Mouse (Mus musculus): ENCODE data around the gene Gm42791.

Gene Gm42791

DNA sequence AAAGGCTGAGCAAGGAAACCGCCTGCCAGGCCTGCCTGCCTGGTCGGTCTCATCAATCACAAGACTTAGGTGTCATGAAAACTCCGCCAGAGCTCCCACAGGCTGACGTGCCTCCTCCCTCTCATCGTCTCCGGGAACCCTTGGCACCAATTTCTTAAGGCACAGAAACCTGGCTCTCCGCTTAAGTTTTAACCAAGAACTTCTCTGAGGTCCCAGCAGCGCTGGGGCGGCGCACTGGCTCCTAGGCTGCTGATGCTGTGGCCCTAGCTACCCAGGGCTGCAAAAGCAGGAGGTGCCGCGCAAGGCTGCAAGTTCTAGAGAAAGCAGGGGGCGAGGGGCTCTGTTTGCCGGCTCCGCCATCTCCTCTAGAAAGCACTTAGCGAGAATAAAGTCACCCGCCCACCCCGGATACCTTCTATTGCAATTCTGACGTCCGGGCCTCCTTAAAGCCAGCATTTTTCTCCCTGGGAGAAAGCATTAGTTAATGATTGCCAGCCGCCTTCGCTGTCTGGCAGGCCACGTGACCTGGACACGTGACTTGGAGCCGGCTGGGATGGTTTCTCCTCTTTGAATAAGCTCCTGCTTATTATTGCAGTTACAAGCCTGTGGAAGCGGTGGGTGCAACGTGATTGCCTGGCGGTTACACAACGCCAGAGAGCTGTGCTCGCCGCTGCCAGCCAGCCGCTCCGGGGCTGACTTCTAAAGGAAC, at the start of gene Gm42791:
Gene Gm42791, minus strand, starts transcription at position 442 of the 709 bp plus-strand sequence.
- no peak for DNase-seq (ENCODE audit: low read depth, low spot score)

DNA sequence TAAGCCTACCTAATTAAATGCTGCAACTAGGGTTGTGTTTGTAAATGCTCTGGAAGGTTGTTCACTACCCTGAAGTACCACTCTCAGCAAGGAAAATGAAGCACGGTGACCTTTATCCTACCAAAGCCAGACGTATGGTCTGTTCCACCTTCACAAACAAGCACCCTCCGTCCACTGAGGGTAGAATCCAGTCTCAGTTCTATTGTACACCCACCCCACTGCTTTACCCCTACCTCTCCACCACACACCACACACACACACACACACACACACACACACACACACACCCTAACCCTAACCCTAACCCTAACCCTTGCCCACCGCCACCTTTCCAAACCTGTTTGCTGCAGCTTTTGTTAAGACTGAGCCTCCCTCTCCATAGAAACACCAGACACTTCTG, 49.1 kb upstream of the Gm42791 start:
- no peak for DNase-seq (ENCODE audit: low read depth, low spot score)

DNA sequence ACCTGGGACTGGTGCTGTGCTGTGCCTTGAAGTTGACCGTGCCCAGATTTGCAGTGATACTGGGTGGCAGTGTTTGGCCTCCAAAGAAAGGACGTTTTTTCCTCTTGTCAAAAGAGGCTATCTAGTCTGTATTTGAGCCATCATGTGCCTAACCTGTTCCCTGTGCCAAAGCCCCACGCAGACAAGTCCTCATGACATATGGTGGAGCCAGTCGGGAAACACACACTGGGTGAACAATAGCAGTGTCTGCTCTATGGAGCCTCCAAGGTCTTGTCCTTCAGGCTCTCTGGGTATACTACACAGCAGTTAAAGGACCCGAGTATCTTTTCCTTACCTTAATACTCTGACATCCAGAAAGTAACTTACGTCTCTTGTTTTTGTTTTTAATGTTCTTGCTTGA, 48.3 kb upstream of the Gm42791 start:
- DNase-seq (ENCODE audit: low read depth, low spot score): no peak

DNA sequence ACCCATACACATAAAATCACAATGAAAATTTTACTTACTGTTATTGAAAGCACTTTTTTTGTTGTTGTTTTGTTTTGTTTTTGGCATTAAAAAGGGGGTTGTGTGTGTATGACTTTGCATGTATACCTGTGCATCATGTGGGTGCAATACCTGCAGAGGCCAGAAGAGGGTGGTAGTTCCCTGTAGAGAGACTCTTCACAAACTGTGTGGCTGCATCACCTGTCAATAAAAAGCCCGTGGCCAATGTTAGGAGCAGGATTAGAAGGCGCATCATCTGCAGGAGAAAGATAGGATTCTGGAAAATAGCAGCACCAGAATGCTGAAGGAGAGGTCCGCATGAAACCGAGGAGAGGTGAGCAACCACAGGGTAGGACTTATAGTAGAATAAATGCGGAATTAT, 44.9 kb upstream of the Gm42791 start:
- DNase-seq (ENCODE audit: low read depth, low spot score): no peak

DNA sequence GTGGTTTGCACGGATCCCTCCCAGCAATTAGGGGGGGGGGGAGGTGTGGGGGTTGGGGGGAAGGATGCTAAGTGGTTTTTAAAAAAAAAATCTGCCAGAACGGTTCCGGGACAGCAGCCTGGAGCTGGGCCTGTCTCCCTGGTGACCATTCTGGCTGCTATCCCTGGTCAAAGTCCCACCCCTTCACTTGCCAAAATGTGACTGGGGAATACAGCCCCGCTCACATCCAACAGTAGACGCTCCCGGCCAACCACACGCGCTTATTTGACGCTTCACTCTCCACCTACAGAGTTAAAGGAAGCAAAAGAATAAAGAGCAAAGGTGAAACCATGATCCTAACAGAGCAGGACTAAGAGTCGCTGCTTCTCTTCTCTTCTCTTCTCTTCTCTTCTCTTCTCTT, 42.8 kb upstream of the Gm42791 start:
- no peak for DNase-seq (ENCODE audit: low read depth, low spot score)

DNA sequence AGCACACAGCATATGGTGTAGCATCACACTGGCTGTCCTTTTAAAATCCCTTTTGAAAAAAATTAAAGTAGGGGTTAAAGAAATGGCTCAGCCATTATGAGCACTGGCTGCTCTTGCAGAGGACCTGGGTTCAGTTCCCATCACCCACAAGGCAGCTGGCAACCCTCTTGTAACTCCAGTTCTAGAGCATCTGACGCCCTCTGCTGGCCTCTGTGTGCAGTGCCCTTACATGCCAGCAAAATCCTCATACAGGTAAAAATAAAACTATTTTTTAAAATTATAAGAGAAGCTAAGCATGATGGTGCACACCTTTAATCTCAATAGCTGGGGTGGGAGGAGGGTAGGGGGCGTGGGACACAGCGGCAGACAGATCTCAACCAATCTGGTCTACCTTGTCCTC, 42.0 kb upstream of the Gm42791 start:
- no peak for DNase-seq (ENCODE audit: low read depth, low spot score)

DNA sequence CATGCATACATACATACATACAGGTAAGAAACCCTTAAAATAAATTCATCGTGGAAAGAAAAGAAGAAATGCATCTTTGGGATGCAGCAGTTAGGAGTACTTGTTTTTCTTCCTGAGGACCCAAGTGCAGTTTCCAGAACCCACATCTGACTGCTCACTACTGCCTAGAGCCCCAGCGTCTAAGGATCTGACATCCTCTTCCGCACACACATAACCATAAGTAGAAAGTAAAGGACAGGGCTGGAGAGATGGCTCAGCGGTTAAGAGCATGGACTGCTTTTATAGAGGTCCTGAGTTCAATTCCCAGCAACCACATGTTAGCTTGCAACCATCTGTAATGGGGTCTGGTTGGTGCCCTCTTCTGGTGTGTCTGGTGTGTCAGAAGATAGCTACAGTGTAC, 37.5 kb upstream of the Gm42791 start:
- DNase-seq (ENCODE audit: low read depth, low spot score): no peak

DNA sequence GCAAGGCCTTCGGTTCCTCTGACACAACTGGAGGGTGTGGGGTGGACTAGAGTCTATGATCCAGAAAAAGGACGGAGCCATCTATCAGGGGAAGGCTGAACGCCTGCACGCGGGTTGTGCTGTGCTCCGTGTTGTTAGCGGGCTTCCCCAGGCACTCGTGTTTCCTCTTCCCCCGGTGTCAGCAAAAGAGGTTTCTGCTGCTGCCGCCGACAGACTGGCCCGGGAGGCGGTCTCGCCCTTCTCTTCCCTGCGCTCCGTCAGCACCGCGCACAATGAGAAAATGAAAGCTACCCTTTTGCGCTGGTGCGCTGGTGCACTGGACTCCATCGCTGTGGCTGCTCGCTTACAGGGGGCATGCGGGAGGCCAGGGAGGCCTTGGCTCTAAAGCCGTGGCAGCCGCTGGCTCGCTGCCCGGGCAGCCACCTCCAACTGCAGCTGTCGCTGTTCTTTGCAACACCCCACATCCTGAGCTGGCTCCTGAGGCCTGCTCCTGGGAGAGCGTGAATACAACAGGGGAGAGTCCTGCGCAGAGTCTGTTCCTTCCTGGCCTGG, 36.3 kb upstream of the Gm42791 start:
- no peak for DNase-seq (ENCODE audit: low read depth, low spot score)

DNA sequence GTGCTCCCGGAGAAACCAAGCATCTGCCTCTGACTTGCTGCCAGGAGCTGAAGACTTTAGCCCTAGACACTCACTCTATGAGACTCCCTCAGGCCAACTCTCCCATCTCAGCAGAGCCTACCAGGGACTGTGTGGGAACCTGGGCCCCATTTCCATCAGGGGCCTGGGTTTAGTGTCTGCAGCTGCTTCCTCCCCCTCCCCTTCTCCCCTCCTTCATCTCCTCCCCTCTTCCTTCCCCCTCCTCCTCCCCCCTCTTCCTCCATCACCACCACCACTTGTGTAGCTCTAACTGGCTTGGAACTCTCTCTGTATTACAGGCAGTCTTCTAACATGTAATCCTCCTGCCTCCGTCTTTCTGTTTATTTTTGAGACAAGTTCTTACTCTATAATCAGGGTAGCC, 35.2 kb upstream of the Gm42791 start:
- no peak for DNase-seq (ENCODE audit: low read depth, low spot score)

DNA sequence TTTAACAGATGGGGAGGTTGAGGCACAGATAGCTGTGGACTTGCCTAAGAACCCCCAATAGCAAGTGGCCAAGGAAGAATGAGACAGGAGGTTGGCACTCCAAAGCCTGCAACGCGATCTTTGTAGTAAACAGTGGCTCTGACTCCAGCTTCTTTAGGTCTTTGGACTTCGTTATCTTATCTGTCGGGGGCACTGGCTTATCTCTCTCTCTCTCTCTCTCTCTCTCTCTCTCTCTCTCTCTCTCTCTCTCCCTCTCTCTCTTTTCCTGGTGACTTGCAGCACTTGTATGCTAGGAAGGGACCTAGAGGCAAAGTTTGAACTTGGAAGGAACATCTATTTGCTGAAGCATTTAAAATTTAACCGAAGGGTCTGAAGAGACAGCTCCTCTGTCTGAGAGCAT, 33.4 kb upstream of the Gm42791 start:
- no peak for DNase-seq (ENCODE audit: low read depth, low spot score)

DNA sequence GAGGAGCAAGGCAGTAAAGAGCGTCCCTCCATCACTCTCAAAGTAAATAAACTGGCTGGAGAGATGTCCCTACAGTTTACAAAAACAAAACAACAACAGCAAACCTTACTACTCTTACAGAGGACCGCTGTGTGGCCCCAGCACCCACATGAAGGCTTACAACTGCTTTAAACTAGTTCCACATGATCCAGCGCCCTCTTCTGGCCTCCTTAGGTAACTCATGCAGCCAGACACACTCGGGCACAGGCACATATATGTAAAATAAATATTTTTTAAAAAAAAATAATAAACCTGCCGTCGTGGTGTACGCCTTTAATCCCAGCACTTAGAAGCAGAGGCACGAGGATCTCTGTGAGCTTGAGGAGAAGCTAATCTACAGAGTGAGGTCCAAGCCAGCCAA, 32.4 kb upstream of the Gm42791 start:
- no peak for DNase-seq (ENCODE audit: low read depth, low spot score)

DNA sequence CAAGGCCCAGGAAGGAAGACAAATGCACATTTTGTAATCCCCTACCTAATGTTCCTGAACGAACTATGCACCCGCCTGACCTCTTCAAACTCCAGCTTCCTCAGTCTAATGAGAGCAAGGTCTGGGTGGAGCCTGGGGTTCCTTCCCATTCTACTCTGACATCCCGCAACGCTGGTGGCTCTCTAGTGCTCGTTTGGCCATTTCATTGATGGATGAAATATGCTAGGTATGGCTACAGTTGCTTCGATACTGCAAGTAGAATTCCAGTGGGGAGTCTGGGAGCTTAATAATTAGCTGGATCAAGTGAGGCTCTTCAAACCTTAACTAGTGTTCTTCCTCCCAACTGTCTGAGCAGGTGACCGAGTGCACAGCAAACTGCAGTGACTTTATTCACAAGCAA, 26.2 kb upstream of the Gm42791 start:
- no peak for DNase-seq (ENCODE audit: low read depth, low spot score)

DNA sequence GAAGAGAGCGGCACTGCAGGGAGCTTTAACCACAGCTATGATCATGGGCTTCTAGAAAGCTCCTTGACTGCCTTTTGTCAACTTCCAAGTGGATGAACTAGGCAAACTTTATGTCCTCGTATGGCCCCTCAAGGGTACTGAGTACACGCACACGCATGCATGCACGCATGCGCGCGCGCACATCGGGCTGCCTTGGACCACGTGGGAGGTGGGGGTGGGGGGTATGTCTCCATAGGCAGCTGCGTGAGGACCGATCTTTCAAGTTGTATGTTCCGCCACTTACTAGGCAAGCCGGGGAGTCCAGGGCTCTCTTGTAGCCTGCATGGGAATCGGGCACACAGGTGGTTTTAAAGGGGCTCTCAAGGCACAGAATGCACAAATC, 25.7 kb upstream of the Gm42791 start:
- no peak for DNase-seq (ENCODE audit: low read depth, low spot score)

DNA sequence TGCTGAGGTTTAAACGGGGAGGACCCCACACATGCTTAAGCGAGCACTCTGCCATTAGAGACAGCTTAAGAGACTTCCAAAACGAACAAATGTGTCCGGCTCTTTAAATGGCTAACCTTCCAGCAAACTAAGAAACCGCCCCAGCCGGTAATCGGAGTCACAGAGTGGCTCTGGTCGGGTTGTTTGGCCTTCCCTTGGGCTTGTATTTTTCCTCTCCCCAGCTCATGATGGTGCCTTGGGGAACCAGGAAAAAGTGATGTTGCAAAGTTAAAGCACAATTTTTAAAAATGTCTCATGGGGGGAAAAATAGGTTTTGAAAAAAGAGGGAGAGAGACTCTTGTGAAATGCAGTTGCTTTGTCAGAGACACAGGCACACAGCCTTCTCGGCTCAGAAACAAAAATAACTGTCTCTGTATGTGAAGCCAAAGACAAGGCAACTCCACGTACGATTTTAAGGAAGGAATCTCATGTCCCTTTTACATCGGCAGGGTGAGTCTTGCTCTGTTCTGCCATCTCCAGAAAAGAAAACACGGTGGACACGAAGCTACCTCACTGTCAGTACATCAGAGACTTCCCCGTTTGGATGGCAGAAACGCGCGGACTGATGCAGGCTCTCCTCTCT, 25.2 kb upstream of the Gm42791 start:
- no peak for DNase-seq (ENCODE audit: low read depth, low spot score)

DNA sequence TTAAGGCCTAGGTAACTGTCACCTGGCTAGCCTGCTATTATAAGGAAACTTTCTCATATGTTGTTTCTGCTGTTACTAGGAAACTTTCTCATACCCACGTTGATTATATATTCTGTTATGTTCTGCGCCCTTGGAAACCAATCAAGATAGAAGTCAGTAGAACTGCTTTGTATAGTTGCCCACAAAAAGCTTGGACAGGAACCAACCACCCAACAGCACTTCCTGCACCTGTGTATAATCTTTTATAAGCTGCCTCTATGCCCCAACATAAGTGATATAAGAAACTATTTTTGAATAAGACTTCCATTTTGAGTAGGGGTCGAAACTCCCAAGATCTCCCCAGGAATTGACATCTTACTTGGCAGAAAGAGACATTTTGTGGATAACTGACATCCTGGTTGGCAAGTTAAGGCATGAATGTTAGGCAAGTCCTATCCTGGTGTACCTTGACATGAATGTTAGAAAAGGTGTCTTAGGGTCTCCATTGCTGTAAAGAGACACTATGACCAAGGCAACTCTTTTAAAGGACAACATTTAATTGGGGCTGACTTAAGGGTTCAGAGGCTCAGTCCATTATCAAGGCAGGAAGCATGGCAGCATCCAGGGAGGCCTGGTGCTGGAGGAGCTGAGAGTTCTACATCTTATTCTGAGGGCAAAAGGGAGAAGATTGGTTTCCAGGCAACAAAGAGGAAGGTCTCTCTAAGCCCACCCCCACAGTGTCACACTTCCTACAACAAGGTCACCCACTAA, 22.9 kb upstream of the Gm42791 start:
- no peak for DNase-seq (ENCODE audit: low read depth, low spot score)

DNA sequence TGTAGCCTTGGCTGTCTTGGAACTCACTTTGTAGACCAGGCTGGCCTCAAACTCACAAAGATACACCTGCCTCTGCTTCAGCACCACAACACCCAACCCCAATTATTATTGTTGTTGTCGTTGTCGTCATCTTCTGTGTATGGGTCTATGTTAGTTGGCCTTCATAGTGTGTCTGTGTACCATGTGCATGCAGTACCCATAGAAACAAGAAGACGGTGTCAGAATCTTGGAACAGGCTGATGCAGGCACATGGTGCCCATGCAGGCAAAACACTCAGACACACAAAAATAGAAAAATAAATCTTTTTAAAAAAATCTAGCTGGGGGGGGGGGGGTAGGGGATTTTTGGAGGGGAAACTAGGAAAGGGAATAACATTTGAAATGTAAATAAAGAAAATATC, 22.2 kb upstream of the Gm42791 start:
- no peak for DNase-seq (ENCODE audit: low read depth, low spot score)

DNA sequence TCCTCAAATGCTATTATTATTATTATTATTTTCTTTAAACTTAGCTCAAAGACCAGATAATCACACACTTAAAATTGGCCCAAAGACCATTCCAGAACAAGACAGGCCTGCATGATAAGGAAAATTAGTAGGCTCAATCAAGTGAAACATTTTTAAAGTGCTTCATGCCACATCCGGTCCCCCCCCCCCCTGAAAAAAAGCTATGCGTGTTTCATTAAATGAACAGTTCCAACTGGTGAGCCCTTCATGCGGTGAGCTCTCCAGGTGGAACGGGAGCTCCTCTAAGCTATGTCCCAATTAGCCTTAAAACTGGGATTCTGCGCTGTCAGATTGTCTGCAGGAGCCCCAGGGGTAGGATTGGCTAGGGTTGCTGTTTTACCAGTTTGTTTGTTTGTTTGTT, 21.3 kb upstream of the Gm42791 start:
- no peak for DNase-seq (ENCODE audit: low read depth, low spot score)

DNA sequence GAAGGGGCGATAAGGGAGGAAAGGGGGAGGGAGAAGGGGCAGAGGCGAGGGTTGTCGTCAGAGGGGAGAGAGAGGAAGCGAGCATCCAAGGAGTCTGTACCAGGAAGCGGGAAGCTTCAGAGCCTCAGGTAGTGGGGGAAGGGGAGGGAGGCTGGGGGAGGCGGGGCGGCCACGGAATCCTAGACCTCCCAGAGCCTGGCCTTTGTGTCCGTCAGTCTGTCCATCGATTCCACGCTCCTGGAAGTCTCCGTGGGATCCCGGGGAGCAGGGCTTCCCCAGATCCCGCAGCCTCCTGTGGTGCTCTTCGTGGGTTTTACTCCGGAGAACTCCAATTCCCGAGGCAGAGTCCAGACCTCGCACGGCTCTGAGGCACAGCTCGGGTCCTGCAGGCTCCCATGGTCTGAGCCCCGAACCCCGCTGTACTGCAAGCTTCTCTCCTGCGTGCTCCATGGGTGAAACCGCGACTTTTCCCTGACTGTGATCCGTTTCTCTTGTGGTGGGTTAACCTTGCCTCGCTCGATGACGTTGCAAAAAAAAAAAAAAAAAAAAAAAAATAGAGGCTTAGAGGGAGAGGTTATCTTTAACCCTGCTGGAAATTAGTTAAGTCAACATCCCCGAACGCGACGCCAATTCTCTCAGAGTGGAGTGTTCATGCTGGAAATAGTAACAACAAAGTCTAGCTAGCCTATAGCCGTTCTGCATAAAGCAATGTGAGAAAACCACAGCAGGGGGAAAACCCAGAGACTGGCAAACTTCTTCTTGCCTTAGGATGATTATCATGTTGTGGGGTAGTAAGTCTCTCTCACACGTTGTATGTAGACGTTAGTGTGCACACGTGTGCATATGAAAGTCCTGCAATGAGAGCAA, 20.6 kb upstream of the Gm42791 start:
- DNase-seq (ENCODE audit: low read depth, low spot score): no peak

DNA sequence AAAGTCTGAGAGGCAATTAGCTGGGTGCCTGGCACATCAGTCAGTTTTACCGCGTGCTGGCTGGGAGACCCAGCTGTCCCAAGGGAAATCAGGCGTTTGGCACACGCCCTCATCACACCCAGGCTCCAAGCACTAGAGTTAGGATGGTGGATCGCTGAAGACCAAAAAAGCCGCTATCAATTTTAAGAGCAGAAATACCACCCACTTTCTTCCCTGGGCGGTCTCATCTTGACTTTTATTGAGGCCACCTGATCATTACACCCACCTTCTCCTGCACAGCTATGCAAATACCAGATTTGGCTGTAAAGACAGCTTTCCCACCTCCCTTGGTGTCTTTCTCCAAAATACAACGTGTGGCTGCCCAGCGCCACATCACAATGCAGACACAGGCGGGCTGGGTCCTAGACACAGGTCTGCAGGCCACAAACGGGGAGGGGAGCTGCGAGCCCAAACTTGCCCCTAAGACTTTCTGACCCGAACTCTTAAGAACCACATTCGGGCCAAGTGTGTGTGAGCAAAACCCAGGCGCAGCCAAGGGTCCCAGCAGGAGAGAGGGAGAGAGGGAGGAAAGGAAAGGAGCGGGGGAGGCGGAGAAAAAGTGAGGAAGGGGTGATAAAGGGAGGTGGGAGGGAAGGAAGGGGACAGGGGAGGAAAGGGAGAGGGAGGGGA, 19.8 kb upstream of the Gm42791 start:
- DNase-seq (ENCODE audit: low read depth, low spot score): no peak

DNA sequence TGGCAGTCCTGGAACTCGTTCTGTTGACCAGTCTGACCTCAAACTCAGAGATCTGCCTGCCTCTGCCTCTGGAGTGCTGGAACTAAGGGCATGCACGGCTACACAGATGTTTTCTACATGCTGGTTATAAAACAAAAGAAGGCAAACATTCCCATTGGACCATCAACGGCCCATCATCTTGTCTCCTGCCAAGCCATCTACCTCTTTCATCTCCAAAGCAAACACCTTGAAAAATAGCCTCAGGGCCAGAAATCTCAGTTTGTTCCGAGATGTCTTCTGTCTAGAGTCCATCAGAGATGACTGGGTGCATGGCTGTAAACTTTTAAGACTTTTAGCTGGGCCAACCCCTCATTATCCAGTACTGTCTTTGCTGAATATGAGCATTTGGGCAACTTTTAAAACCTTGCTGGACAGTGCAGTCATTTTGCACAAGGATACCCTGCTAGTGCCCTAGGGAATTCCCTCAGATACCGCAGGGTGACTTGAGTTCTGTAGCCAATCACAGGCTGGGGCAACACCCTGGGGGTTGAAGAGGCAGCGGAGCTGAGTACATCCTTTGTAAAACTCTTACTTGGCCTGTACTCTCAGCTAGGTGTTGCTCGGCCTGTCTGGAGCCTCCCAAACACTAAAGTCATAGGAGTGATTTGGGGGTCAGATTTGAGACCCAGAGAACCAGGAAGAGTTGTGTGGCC, 19.0 kb upstream of the Gm42791 start:
- DNase-seq (ENCODE audit: low read depth, low spot score): no peak

DNA sequence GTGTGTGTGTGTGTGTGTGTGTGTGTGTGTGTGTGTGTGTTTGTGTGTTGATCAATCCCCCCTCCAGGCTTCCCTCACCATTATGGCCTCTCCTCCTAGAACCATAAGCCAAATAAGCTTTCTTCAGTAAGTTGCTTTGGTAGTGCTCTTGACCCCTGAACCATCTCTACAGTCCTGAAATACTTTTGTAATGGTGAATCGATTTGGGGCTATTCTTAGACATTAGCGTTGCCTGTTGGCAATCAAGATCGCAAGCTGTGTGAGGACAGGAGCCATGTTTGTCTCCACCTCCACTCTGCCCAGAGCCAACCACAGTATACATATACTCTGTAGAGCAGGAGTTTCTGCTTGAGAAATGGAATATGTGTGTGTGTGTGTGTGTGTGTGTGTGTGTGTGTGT, 14.2 kb upstream of the Gm42791 start:
- DNase-seq (ENCODE audit: low read depth, low spot score): no peak

Data from WW6 (cell line).